Mouse (Mus musculus): ENCODE results near the gene Defb33. TPM values are rescaled to one million over a fixed set of nuclear protein-coding genes. Genes with fewer than 3 reads are reported as not detected.

The Defb33 gene
- not detected for total RNA-seq (2021)
- long read RNA-seq, experiment 1, result 0 reads
- long read RNA-seq, experiment 2, result 0 reads

- DNase-seq, result no peak
Measured at GRCm38 (mm10) chr8:20892369-20892768, at the start of gene Defb33. Defb33 (plus strand) TSS chr8:20892669.

- no peak for DNase-seq
Measured at GRCm38 (mm10) chr8:20874608-20875007, 17.9 kb upstream of the Defb33 start.

DNA sequence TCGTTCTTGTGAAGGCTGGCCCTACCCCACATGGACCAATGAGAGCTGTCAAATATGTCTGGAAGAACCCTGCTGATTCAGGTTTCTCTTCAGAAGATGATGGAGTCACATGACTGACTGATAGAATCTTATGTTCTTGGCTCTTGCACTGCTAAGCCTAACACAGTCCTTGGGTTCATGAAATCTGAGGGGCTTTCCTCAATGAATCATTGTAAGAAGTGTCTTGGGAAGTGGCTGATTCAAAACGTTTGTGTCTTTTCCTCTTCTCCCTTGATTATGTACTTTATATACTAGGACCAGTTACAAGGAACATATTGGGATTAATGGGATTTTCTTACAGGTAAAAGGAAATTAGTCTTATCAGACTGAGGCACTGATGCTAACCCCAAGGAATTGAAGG is 10.1 kb downstream of the Defb33 start, which contains the start of gene Gm15056:
TSS of gene Gm15056 (minus strand) at position 101 of the 400 bp plus-strand sequence.
- DNase-seq, result no peak

DNA sequence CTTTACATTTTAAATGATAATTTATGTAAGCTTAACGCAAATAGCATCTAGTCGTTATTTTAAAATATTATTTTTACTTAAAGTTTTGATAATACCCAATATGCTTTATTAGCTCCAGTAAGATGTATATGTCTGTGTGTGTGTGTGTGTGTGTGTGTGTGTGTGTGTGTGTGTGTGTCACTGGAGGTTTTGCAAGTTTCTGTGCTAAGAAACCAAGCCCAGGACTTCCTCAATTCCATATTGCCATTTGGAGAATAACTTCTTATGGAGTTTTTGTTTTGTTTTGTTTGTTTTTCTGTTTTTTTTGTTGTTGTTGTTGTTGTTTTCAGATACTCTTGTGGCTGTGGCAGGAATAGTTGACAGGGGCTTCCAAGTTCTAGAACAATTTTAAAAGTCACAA is 14.7 kb downstream of the Defb33 start:
- no peak for DNase-seq

- no peak for DNase-seq
Measured at GRCm38 (mm10) chr8:20908256-20908655, 15.8 kb downstream of the Defb33 start.

GRCm38 (mm10) chr8:20912288-20912687 is 19.8 kb downstream of the Defb33 start:
- no peak for DNase-seq

DNA sequence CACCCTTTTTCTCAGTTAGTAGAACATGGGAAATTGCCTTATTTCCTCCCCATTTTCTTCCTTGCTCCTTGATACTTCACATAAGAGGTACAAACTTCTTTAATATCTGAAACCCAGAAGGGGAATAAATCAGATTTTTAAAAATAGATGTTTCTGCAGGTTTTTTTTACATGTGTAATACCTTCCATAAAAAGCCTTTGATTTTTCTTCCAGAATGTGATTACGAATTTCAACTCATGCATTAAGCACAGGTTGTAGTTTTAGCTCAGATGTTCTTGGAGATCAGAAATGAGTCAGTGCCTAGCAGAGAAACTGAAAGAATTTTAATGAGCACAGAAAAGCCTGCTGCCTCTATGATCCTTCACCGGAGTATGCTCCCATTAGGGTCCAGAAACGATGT is 29.5 kb downstream of the Defb33 start, which contains the start of gene Gm6040:
TSS of gene Gm6040 (minus strand) at position 101 of the 400 bp plus-strand sequence.
- DNase-seq, result no peak

DNA sequence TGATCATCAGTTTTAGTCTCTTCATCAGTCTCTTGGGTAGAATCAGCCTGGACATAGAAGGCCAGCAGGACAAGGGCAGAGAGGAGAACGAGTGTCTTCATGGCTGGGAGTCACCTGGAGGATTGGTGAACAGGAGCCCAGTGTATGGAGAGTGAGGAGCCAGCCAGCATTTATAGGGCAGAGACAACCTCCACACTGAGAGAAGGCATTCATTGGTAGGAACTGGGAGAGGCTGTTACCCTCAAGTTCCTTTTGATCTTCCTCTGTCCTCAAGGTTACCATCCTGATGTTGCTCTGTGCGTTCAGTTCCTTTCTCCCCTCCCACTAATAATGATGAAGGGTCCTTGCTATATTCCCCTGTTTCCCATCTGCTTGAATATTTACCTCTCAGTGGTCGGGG is 52.1 kb downstream of the Defb33 start, which contains the start of gene AY761185:
TSS of gene AY761185 (minus strand) at position 101 of the 400 bp plus-strand sequence.
- DNase-seq, result no peak

Other genes with a start within 250 kb of the Defb33 start
- gene Gm15056, start 10.0 kb downstream of the Defb33 start, total RNA-seq (2021), result not detected
- not detected for gene Gm6040, start 29.4 kb downstream of the Defb33 start, total RNA-seq (2021)
- not detected for gene AY761185, start 52.0 kb downstream of the Defb33 start, total RNA-seq (2021)
- not detected for gene Defa21, start 132.9 kb downstream of the Defb33 start, total RNA-seq (2021)
- not detected for gene Defa23, start 162.4 kb downstream of the Defb33 start, total RNA-seq (2021)
- gene Defa35, start 172.4 kb downstream of the Defb33 start, total RNA-seq (2021), result not detected
- gene Defa25, start 191.8 kb downstream of the Defb33 start, total RNA-seq (2021), result not detected
- gene Gm14851, start 203.4 kb downstream of the Defb33 start, total RNA-seq (2021), result not detected
- gene Defa30, start 242.0 kb downstream of the Defb33 start, total RNA-seq (2021), result not detected